Mouse (Mus musculus) neutrophil, adult 59 days (primary cell): ENCODE data around the gene Kdelc1. TPM values are rescaled to one million over a fixed set of nuclear protein-coding genes. Genes with fewer than 3 reads are reported as not detected.

Source experiments
- total RNA-seq, 2 experiments: library from RNA; stranded (reverse); gene quantifications; 1 replicate in 1 of 2; 2 replicates in 1 of 2; pipeline ENCODE4 v1.2.4; 2023

Kdelc1 gene
- total RNA-seq = 1 to 10 TPM; 5.4 to 6.7 TPM

DNA sequence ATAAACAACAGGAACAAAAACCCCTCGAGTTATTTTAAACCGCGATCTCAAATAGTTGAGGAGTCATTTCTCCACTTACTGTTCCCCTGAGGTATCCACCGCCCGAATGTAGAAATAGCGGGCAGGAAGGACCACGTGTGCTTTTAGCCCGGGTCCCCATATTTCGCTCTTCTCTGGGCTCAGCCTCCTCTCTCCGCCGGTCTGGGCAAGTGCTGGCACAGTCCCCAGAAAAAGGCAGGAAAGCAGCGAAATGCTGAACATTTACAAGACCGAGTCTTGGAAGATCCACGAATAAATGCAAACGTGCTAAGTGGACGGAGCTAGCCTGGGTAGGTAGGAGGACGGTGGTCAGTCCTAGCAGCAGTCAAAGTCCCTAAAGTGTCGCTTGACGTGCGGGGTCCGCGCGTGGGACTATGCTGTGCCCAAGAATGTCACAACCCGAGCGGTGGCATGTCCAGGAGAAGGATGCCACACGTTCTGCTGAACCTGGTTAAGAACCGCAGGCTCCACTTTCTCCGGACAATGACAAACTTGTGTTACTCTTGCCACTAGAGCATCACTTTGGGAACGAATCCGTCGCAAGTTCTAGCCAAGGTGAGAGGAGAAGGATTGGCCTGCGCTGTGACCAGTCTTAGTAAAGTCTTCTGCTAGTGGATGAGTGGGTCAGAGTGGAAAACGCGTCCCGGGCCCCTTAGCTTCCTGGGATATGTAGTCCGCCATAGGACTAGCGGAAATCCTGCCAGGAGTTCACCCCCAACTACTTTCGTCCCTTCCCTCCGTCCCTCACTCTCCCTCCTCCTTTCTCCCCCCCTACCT lies at the start of gene Kdelc1, which contains the start of gene Bivm:
Gene Kdelc1 (minus strand): TSS at position 570 of the 816 bp plus-strand sequence.
Gene Bivm (plus strand): TSS at position 719 of the 816 bp plus-strand sequence.

GRCm38 (mm10) chr1:44147563-44148381 lies 29.2 kb upstream of the Kdelc1 start, which contains the start of gene Ercc5:
Ercc5 (plus strand) TSS chr1:44147744.

GRCm38 (mm10) chr1:44102259-44102717 lies 16.3 kb downstream of the Kdelc1 start, which contains the start of gene Tex30:
Tex30 (minus strand) TSS chr1:44102441.

DNA sequence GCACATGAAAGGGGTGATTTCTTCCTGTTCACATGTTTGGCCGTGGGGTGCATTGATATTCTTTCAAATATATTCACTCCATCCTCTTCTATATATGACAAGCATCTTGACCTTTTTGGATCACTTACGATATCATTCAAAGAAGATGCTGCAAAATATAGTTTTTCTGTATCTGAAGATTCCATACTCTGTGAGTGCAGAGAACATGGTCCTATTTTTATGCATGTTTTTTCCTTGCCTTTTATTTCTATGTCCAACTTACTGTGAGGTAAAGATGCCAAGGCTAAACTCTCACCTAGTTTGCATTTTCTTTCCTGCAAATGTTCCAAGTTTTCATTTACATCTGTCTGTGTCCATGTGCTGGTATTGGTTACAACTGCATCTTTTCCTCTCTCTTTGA lies 56.8 kb downstream of the Kdelc1 start, which contains the start of gene Gm8251:
Gene Gm8251 (minus strand): TSS at position 101 of the 400 bp plus-strand sequence.

Other genes with a start within 250 kb of the Kdelc1 start
- 10 to 100 TPM; 40.6 to 44.3 TPM for gene Tpp2, start 185.2 kb downstream of the Kdelc1 start, total RNA-seq
- not detected for gene Mettl21c, start 98.8 kb downstream of the Kdelc1 start, total RNA-seq
- gene Gm8251, start 56.9 kb downstream of the Kdelc1 start, total RNA-seq = under 1 TPM in 1 of 2 experiments, not detected in 1; 0.07 TPM
- 10 to 100 TPM; 12.1 to 12.6 TPM for gene Tex30, start 16.4 kb downstream of the Kdelc1 start, total RNA-seq
- 1 to 10 TPM; 4.7 to 5.3 TPM for gene Bivm, start 149 bp upstream of the Kdelc1 start, total RNA-seq
- gene Ercc5, start 28.9 kb upstream of the Kdelc1 start, total RNA-seq = 1 to 10 TPM; 7.3 to 9.2 TPM
- not detected for gene Mettl21e, start 100.2 kb upstream of the Kdelc1 start, total RNA-seq